Mouse (Mus musculus) kidney, embryonic 16.5 days (tissue): ENCODE measurements around the gene Tchhl1. TPM values are rescaled to one million over a fixed set of nuclear protein-coding genes. Genes with fewer than 3 reads are reported as not detected.
"Not testable (repeated sequence)": the region's sequence is repeated elsewhere in the genome, so short reads cannot be mapped to it uniquely, and the experiment has no call there.

Experiments
- ATAC-seq: fragments of 200-750 bp; cut with Nextera tagmentation; 2 replicates; pipeline ENCODE4 v1.8.0; 2017; ENCODE audit warnings: moderate TSS enrichment; ENCODE audit not compliant: low FRiP score, low TSS enrichment
- H3K27ac ChIP-seq: fragments of 300-500 bp; sonication (generic); 2 replicates; pipeline ENCODE4 v1.5.1; 2014; ENCODE audit warnings: low read length
- H3K27me3 ChIP-seq: fragments of 300-500 bp; sonication (generic); 2 replicates; pipeline ENCODE4 v1.6.1; 2014; ENCODE audit warnings: low read length, control low read depth, mixed read lengths; ENCODE audit not compliant: insufficient read depth
- H3K36me3 ChIP-seq: fragments of 300-500 bp; sonication (generic); 2 replicates; pipeline ENCODE4 v1.6.1; 2014; ENCODE audit warnings: low read length, control low read depth, mixed read lengths; ENCODE audit not compliant: insufficient read depth
- H3K4me1 ChIP-seq: fragments of 300-500 bp; sonication (generic); 2 replicates; pipeline ENCODE4 v1.6.1; 2014; ENCODE audit warnings: low read length, control low read depth, mixed read lengths; ENCODE audit not compliant: insufficient read depth
- H3K4me2 ChIP-seq: fragments of 300-500 bp; sonication (generic); replicated peaks from 2 replicates; pipeline ENCODE4 v1.6.1; 2014; ENCODE audit warnings: low read depth, low read length
- H3K4me3 ChIP-seq: fragments of 300-500 bp; sonication (generic); 2 replicates; pipeline ENCODE4 v1.5.1; 2014; ENCODE audit warnings: mild to moderate bottlenecking, low read length
- H3K9ac ChIP-seq: fragments of 300-500 bp; sonication (generic); replicated peaks from 2 replicates; pipeline ENCODE4 v1.6.1; 2014; ENCODE audit warnings: low read length
- H3K9me3 ChIP-seq: fragments of 300-500 bp; sonication (generic); 2 replicates; pipeline ENCODE4 v1.6.1; 2016; ENCODE audit warnings: low read length, control low read depth
- WGBS: fragments of 180-500 bp; shearing (Covaris S2); extraction: QIAGEN DNeasy Blood & Tissue Kit; methylation state at CpG from one replicate; pipeline ENCODE4 v1.1.7; 2014; 5-methylcytosine and 5-hydroxymethylcytosine counted together
- polyA plus RNA-seq: library from polyadenylated mRNA; unstranded; fragments of >200 nt; fragmentation: Nextera tagmentation; extraction: Ambion mirVana; gene quantifications from 2 replicates; pipeline ENCODE4 v1.2.1, GENCODE M21; 2015

Gene Tchhl1
- polyA plus RNA-seq = 0.64 and 0.66 TPM in 2 replicates

GRCm38 (mm10) chr3:93468561-93468960, at the start of gene Tchhl1:
TSS of gene Tchhl1 (plus strand) at chr3:93468754.
- H3K27ac ChIP-seq = no peak within 1 kb of the TSS
- H3K9me3 ChIP-seq = no peaks in the 10 kb centered on the region
- H3K36me3 ChIP-seq = no peaks in the 10 kb centered on the region
- 10% methylated on average over 5 of the region's 5 CpGs for WGBS
- no peak within 1 kb of the TSS for H3K4me2 ChIP-seq
- H3K4me1 ChIP-seq = 0 out of 2 replicates have a peak, but pooled peaks cover 4% of the 10 kb centered on the region
- H3K27me3 ChIP-seq = no peaks in the 10 kb centered on the region
- H3K9ac ChIP-seq = no peak within 1 kb of the TSS
- H3K4me3 ChIP-seq = no peak within 1 kb of the TSS
- peak; percentile 82 for ATAC-seq

DNA sequence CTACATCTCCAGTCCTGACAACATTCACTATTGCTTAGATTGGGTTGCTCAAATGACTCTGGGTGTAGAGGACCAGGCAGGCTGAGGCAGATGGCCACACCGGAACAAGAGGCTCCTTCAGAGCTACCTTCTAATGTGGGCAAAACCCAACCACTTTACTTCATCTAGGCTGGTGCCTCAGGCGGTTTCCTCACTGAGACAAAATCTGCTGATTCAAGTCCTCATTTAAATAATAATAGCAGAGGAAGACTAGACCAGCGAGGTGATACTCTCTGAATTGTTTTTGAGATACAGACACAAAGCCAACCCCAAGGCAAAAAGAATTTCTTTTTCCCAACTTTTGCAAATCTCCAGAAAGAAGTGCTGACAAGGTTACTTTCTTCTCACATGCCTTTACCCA, 36.9 kb upstream of the Tchhl1 start:
- no peak overlapping the region for H3K4me2 ChIP-seq
- H3K4me1 ChIP-seq = no peaks in the 10 kb centered on the region
- H3K27ac ChIP-seq = no peak overlapping the region
- no peak for ATAC-seq
- WGBS = 66% methylated on average over 3 of the region's 3 CpGs
- no peak overlapping the region for H3K4me3 ChIP-seq
- H3K9ac ChIP-seq = no peak overlapping the region
- H3K36me3 ChIP-seq = no peaks in the 10 kb centered on the region
- H3K27me3 ChIP-seq = no peaks in the 10 kb centered on the region
- no peaks in the 10 kb centered on the region for H3K9me3 ChIP-seq

- H3K4me3 ChIP-seq = peak within 1 kb of the TSS; percentile 57; the same call in 1 of the 2 replicates
Measured at GRCm38 (mm10) chr3:93442030-93442429, 26.5 kb upstream of the Tchhl1 start, which contains the start of gene Tchh. TSS of gene Tchh (plus strand) at chr3:93442330.

DNA sequence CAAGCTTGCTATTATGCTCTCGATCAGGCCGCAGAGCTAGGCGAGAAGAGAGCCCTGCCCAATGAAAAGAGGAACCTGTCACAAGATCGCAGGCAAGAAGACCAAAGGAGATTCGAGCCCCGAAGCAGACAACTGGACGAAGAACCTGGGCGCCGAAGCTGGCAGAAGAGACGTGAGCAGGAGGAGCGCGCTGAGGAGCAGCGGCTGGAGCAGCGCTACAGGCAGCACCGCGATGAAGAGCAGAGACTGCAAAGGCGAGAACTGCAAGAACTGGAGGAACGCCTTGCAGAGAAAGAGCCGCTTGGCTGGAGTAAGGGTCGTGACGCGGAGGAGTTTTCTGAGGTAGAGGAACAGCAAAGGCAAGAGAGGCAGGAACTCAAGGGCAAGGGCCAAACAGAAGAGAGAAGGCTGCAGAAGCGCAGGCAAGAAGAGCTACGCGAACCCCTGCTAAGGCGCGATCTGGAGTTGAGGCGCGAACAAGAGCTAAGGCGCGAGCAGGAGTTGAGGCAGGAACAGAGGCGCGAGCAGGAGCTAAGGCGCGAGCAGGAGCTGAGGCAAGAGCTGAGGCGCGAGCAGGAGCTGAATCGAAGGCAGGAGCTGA, 25.0 kb upstream of the Tchhl1 start:
- peak overlapping the region; percentile 57 for H3K4me3 ChIP-seq
- H3K9ac ChIP-seq = peak overlapping the region; percentile 65
- peaks cover 28% of the 10 kb centered on the region for H3K27me3 ChIP-seq
- WGBS = under 1% methylated on average over 38 of the region's 38 CpGs
- H3K9me3 ChIP-seq = no peaks in the 10 kb centered on the region
- H3K4me1 ChIP-seq = peaks cover 29% of the 10 kb centered on the region
- no peak for ATAC-seq
- H3K27ac ChIP-seq = no peak overlapping the region
- H3K36me3 ChIP-seq = no peaks in the 10 kb centered on the region
- peak overlapping the region; percentile 67 for H3K4me2 ChIP-seq

More at GRCm38 (mm10) chr3:93442030-93442429, 26.5 kb upstream of the Tchhl1 start, which contains the start of gene Tchh:
- H3K9ac ChIP-seq = no peak within 1 kb of the TSS
- H3K27me3 ChIP-seq = peaks cover 28% of the 10 kb centered on the region
- H3K36me3 ChIP-seq = no peaks in the 10 kb centered on the region
- no peaks in the 10 kb centered on the region for H3K9me3 ChIP-seq
- peak within 1 kb of the TSS; percentile 67 for H3K4me2 ChIP-seq
- WGBS = 91% methylated on average over 1 of the region's 1 CpGs
- H3K4me1 ChIP-seq = peaks cover 24% of the 10 kb centered on the region
- H3K27ac ChIP-seq = no peak within 1 kb of the TSS
- ATAC-seq = no peak

DNA sequence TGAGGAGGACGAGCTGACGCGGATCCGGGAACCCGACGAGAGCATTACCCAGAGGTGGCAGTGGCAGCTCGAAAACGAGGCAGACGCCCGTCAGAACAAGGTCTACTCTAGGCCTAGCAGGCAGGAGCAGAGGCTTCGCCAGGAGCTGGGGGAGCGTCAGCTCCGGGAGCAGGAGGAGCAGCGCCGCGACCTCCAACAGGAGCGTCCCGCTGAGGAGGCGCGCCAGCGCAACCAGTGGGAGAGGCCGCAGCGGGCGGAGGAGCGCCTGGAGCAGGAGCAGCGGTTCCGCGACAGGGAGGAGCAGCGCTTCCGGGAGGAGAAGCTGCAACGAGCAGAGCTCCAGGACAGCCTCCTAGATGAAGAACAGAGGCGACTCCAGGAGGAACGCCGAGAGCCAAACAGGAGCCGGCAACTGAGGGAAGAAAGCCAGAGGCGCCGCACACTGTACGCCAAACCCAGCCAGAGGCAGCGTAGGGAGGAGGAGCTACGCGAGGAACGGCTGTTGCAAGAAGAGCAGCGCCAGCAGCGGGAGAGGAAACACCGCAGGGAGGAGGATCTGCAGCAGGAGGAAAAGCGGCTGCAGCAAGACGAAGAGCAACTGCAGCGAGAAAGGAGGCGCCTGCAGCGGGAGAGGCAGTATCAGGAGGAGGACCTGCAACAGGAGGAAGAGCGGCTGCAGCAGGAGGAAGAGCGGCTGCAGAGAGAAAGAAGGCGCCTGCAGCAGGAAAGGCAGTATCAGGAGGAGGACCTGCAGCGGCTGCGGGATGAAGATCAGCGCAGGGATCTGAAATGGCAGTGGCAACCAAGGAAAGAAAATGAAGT, 24.0 kb upstream of the Tchhl1 start:
- Histone ChIP-seq H3K9ac (peak overlapping the region; percentile 65), H3K9me3 (no peaks in the 10 kb centered on the region), H3K4me3 (peak overlapping the region; percentile 57), H3K27ac (peak overlapping the region; percentile 75), H3K4me1 (peaks cover 29% of the 10 kb centered on the region), H3K4me2 (peak overlapping the region; percentile 67), H3K36me3 (no peaks in the 10 kb centered on the region), H3K27me3 (peaks cover 28% of the 10 kb centered on the region)
- WGBS = under 1% methylated on average over 56 of the region's 56 CpGs
- peak; percentile 88 for ATAC-seq

- no peaks in the 10 kb centered on the region for H3K9me3 ChIP-seq
- peaks cover 33% of the 10 kb centered on the region for H3K27me3 ChIP-seq
- peaks cover 29% of the 10 kb centered on the region for H3K4me1 ChIP-seq
- H3K4me2 ChIP-seq = peak overlapping the region; percentile 67
- peak overlapping the region; percentile 75; the same call in 1 of the 2 replicates for H3K27ac ChIP-seq
- peak overlapping the region; percentile 65 for H3K9ac ChIP-seq
- ATAC-seq = peak; percentile 18; the same call in 1 of the 2 replicates
- peak overlapping the region; percentile 57 for H3K4me3 ChIP-seq
- under 1% methylated on average over 36 of the region's 36 CpGs for WGBS
- H3K36me3 ChIP-seq = no peaks in the 10 kb centered on the region
Measured at GRCm38 (mm10) chr3:93445165-93445705, 23.3 kb upstream of the Tchhl1 start.

- peaks cover 24% of the 10 kb centered on the region for H3K27me3 ChIP-seq
Measured at GRCm38 (mm10) chr3:93446128-93446755, 22.3 kb upstream of the Tchhl1 start.

GRCm38 (mm10) chr3:93446756-93447137, 21.8 kb upstream of the Tchhl1 start:
- under 1% methylated on average over 32 of the region's 32 CpGs for WGBS
- not testable (repeated sequence) for ATAC-seq
- peaks cover 26% of the 10 kb centered on the region for H3K27me3 ChIP-seq

More at GRCm38 (mm10) chr3:93446128-93446755, 22.3 kb upstream of the Tchhl1 start:
- 1% methylated on average over 54 of the region's 54 CpGs for WGBS
- Histone ChIP-seq H3K27ac (no peak overlapping the region), H3K9ac (peak overlapping the region; percentile 63), H3K9me3 (no peaks in the 10 kb centered on the region), H3K4me2 (peak overlapping the region; percentile 67), H3K4me3 (peak overlapping the region; percentile 57), H3K4me1 (peaks cover 29% of the 10 kb centered on the region), H3K36me3 (no peaks in the 10 kb centered on the region)
- no peak for ATAC-seq

DNA sequence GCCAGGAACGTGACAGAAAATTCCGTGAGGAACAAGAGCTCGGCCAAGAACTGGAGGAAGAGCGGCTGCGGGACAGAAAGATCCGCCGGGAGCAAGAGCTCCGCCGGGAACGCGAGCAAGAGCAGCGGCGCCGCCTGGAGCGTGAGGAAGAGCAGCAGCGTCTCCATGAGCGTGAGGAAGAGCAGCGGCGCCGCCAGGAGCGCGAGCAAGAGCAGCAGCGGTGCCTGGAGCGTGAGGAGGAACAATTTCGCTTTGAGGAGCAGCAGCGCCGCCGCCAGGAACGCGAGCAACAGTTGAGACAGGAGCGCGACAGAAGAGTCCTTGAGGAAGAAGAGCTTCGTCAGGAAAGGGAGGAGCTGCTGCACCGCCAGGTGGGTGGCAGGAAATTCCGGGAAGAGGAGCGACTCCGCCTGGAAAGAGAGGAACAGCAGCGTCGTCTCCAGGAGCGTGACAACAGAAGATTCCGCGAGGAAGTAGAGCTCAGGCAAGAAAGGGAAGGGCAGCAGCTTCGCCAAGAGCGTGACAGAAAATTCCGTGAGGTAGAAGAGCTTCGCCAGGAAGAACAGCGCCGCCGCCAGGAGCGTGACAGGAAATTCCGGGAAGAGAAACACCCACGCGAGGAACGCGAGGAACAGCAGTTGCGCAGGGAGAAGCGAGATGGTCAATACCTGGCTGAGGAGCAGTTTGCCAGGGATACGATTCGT, 21.3 kb upstream of the Tchhl1 start:
- under 1% methylated on average over 59 of the region's 59 CpGs for WGBS
- no peaks in the 10 kb centered on the region for H3K9me3 ChIP-seq
- peak overlapping the region; percentile 67 for H3K4me2 ChIP-seq
- no peaks in the 10 kb centered on the region for H3K36me3 ChIP-seq
- peak overlapping the region; percentile 57 for H3K4me3 ChIP-seq
- peak; percentile 71 for ATAC-seq
- H3K27ac ChIP-seq = 0 out of 2 replicates have a peak overlapping the region, but pooled peaks have one; percentile 41
- H3K4me1 ChIP-seq = peaks cover 29% of the 10 kb centered on the region
- H3K27me3 ChIP-seq = peaks cover 26% of the 10 kb centered on the region
- H3K9ac ChIP-seq = peak overlapping the region; percentile 63

More at GRCm38 (mm10) chr3:93446756-93447137, 21.8 kb upstream of the Tchhl1 start:
- H3K27ac ChIP-seq, H3K9me3 ChIP-seq, H3K36me3 ChIP-seq: not testable (repeated sequence)
- Histone ChIP-seq H3K4me3 (peak overlapping the region; percentile 57), H3K4me1 (peaks cover 29% of the 10 kb centered on the region), H3K9ac (peak overlapping the region; percentile 63), H3K4me2 (peak overlapping the region; percentile 67)
